Mouse (Mus musculus): ENCODE data around the gene Gm42906. TPM values are rescaled to one million over a fixed set of nuclear protein-coding genes. Genes with fewer than 3 reads are reported as not detected.

Gm42906 gene
- not detected for total RNA-seq (2021)

- no peak for DNase-seq (ENCODE audit: low spot score in 2 of 2)
- intact Hi-C loops (cut with DNase I), result no loop called here
These were observed at the start of gene Gm42906 for GRCm38 (mm10) chr5:151428113-151428756. Gm42906 (minus strand) TSS chr5:151428163.

- intact Hi-C loops (cut with DNase I), result no loop called here
- DNase-seq (ENCODE audit: low spot score in 2 of 2), result no peak
These were observed 17.7 kb upstream of the Gm42906 start for GRCm38 (mm10) chr5:151445695-151446094.

GRCm38 (mm10) chr5:151435106-151435505, 7.1 kb upstream of the Gm42906 start:
- intact Hi-C loops (cut with DNase I), result no loop called here

DNA sequence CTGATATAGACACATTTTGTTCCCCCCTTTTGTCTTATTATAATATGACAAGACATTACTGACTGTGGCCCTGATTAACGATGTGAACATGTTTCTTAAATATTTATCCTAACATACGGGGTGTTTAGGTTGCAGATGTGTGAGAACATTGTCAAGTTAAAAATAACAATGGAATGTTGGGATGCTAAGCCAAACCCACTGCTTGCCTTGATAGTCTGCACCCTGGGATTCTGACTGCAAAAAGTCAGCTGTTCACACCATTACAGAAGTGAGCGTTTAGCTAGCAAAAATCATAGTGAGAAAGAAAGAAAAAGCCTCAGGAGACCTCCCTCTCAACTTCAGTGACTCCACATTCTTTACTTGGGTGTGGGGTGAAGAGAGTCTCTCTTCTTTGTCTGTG, 1.5 kb downstream of the Gm42906 start:
- no peak for DNase-seq (ENCODE audit: low spot score in 2 of 2)
- intact Hi-C loops (cut with DNase I), result no loop called here

More at GRCm38 (mm10) chr5:151435106-151435505, 7.1 kb upstream of the Gm42906 start:
- no peak for DNase-seq (ENCODE audit: low spot score in 2 of 2)

DNA sequence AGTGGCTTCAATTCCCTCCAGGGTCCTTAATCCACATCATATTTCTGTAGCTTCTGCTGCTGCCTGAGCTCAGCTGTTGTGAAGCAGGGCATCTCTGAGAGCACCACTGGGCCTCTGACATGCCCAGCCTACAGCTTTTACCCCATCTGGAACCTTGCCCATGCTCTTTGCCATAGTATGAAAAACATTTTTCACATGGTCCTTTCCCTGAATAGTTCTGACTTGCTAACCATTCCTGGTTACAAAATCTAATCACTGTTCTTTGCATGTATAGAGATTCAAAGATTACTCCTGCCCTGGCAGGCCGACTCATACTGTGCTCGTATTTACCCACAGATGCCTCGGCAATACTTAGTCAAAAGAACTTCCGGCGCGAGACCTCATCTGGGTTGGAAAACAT, 5.3 kb downstream of the Gm42906 start:
- no peak for DNase-seq (ENCODE audit: low spot score in 2 of 2)
- intact Hi-C loops (cut with DNase I), result no loop called here

DNA sequence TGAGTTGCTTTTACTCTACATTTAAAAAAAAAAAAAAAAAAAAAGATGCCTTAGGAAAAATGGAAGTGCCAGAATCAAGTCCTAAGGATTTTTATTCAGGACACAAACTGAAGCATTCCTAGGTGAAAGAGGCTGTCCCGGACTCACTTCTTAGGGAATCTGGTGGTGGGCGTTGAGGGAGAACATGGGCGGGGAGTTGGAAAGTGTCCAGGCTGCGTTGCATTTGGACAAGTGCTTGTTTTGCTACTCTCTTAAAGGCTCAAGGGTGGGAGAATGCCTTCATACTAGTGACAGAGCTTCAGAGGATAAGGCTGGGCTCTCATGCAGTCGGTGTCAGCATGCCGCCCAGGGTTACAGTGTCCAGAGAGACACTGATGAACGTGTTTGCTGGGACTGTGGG, 6.1 kb downstream of the Gm42906 start:
- intact Hi-C loops (cut with DNase I), result no loop called here
- peak in 1 of 2 experiments; percentile 46 for DNase-seq (ENCODE audit: low spot score in 2 of 2)

DNA sequence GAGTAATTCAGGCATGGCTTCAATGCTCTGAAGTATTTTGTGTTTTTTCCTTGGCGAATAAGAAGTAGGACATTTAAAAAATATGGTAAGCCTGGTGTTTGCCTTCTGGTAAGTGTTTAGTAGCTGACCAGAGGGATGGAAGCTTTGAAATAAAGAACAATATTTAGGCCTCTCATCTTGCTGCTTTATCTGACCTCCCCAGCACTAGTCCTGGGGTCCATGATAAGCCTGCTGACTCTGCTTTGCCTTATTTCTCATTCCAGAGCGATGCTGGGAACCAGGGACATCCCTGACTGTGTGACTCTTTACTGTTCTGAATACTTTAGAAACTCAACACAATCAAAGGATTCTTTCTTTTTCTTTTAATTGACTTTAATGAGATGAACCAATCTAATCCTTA, 9.4 kb downstream of the Gm42906 start:
- intact Hi-C loops (cut with DNase I), result no loop called here
- no peak for DNase-seq (ENCODE audit: low spot score in 2 of 2)

GRCm38 (mm10) chr5:151417421-151418038, 10.4 kb downstream of the Gm42906 start:
- no peak for DNase-seq (ENCODE audit: low spot score in 2 of 2)
- intact Hi-C loops (cut with DNase I), result no loop called here

GRCm38 (mm10) chr5:151416988-151417387, 11.0 kb downstream of the Gm42906 start:
- intact Hi-C loops (cut with DNase I), result no loop called here
- no peak for DNase-seq (ENCODE audit: low spot score in 2 of 2)

- DNase-seq (ENCODE audit: low spot score in 2 of 2), result no peak
- intact Hi-C loops (cut with DNase I), result no loop called here
These were observed 14.3 kb downstream of the Gm42906 start for GRCm38 (mm10) chr5:151413617-151414016.

- intact Hi-C loops (cut with DNase I), result no loop called here
- no peak for DNase-seq (ENCODE audit: low spot score in 2 of 2)
These were observed 15.1 kb downstream of the Gm42906 start for GRCm38 (mm10) chr5:151412666-151413463.

DNA sequence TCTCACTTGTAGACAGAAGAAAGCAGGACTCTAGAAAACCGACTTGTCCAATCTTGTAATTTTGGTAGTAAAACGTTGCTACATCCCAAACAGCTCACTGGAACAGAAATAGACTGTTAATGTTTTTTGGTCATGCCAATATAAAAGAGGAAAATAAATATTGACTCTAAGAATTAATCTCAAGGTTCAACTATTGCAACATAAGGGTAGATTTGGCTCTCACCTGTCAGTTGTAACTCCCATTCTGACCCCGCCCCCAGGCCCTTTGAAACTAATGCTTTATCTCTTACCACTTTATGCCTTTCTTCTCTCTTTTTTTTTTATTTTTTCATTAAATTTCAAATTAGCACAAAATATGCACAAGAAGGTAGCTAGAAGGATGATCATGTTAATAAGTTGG, 18.0 kb downstream of the Gm42906 start:
- intact Hi-C loops (cut with DNase I), result no loop called here
- DNase-seq (ENCODE audit: low spot score in 2 of 2), result no peak

DNA sequence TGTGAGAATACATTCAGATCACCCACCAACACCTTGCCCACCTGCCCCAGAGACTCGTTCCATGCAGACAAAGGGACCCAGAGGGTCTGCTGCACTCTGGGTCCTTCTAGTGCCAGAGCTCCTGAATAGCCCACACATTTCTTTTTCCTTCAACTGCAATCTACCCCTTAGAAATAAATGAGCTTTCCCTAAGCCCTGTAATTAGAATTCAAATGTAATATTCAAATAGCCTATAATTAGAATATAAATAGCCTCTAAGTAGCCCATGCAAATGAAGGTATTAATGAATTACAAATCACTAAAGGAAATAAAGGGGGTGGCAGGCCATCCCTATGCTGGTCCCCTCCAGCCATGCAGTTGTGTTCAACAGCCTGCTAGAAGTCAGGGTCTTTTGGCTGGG, 18.7 kb downstream of the Gm42906 start:
- intact Hi-C loops (cut with DNase I), result no loop called here
- DNase-seq (ENCODE audit: low spot score in 2 of 2), result no peak

DNA sequence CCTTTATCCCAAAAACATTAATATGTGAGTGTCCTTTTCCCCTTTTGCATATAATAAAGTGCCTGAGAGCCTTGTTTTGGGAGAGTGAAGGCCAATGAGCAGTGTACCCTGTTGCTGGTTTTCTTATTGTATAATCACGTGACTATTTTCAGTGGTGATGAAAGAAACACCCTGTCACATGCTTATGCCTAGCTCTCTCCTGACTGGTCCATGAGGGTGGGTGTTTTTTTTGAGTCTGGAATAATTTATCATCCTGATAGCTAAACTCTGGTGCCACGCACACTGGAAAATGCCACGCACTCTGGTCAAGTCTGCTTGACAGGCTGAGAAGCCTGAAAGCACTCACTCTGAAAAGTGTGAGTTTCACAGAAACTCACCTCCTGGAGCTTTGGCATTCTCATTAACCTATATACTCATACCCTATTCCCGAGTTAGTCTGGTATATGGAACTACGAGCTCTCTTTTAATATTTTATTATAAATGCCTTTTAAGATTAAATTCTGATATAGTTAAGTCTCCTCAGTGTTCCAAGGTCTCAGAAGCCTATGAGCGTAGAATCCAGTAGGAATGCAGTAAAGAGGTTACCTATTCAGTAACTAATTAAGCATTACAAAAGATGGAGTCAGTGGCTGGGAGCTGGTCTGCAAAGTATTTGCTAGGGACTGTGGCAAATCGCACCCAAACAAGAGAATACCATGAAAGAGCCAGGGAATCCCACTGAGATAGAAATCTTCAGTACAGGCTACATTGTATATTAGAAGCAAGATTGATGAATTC, 19.7 kb downstream of the Gm42906 start:
- no peak for DNase-seq (ENCODE audit: low spot score in 2 of 2)
- intact Hi-C loops (cut with DNase I), result no loop called here

GRCm38 (mm10) chr5:151407493-151407892, 20.5 kb downstream of the Gm42906 start:
- DNase-seq (ENCODE audit: low spot score in 2 of 2), result no peak
- intact Hi-C loops (cut with DNase I), result no loop called here

DNA sequence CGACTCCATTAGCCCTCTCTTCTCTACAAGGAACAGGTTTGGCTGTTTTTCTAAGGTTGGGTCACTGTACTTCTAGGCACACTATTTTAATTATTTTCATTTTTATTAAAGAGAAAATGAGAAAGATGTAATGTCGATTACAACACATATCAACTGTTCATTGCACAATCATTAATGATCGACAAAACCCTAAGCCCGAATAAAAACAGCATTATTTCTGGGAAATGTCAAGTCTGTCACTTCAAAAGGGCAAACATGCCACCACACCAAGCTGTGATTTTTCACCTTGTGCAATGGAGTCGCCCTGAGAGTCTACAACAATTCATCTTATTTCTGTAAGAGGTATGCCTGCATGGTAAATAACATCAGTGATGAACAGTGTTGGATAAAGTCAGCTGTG, 21.7 kb downstream of the Gm42906 start:
- no peak for DNase-seq (ENCODE audit: low spot score in 2 of 2)
- intact Hi-C loops (cut with DNase I), result no loop called here

GRCm38 (mm10) chr5:151405314-151405903, 22.6 kb downstream of the Gm42906 start:
- DNase-seq (ENCODE audit: low spot score in 2 of 2), result no peak
- intact Hi-C loops (cut with DNase I), result no loop called here

- intact Hi-C loops (cut with DNase I), result no loop called here
- no peak for DNase-seq (ENCODE audit: low spot score in 2 of 2)
These were observed 24.4 kb downstream of the Gm42906 start for GRCm38 (mm10) chr5:151403586-151403985.

DNA sequence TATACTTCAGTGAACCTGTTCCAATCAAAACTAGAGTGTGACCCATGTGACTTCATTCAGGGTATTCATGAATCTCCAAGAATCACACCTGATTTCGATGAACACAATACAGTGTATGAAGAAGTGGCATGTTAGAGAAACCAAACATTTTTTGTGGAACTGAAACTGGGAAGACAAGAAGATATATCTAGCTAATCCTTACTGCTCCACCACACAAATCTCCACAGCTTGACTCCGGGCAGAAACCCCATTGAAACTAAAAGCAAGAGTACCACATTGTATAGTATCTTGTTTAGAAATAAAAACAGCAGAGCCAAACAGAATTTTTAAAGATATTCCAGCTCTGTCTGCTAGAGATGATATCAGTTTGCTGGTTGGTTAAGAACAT, 27.4 kb downstream of the Gm42906 start:
- DNase-seq (ENCODE audit: low spot score in 2 of 2), result no peak
- intact Hi-C loops (cut with DNase I), result no loop called here
